Mouse (Mus musculus): ENCODE results near the gene Aebp1. TPM values are rescaled to one million over a fixed set of nuclear protein-coding genes. Genes with fewer than 3 reads are reported as not detected.

The Aebp1 gene
- polyA plus RNA-seq, 2 experiments = 3.3 to 4.2 TPM

DNA sequence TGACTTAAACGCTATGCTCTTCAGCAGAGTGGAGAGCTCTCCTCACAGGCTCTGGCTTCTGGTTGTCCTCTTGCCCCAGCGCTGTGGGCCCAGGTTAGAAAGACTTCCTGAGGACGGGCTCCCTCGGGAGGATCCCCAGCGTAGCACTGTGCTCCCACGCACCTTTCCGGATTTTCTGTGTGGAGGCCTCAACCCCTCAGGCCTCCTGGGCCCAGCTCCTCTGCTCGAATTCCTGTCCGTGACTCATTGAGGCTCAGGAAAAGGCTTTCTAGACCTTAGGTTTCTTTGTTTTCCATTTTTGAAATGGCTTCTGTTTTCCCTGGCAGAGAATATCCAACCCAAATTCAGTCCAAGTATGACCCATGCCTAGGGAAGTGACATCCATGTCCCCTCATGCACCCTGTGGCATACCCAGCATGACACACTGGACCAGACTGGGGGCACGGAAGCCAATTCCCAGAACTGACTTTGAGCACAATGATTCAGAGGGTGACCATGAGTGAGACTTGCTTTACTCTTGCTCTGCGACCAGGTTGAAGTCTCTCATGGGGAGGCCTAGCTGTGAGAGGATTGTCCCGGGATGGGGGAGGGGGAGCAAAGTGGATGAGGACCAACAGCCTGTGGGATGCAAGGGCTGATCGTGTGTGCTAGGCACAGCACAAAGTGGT is 1.7 kb upstream of the Aebp1 start:
- Histone ChIP-seq H3K36me3 (replicated peaks; ENCODE audit: control insufficient read depth, insufficient read depth, low read depth) (no peaks in the 10 kb centered on the region), H3K27ac (no peak overlapping the region), H3K27me3 (ENCODE audit: control insufficient read depth, insufficient read depth, low read length) (peaks cover 22% of the 10 kb centered on the region), H3K9ac (replicated peaks) (no peak overlapping the region), H3K9me3 (ENCODE audit: control insufficient read depth, low read length) (no peaks in the 10 kb centered on the region), H3K4me1 (replicated peaks; ENCODE audit: control insufficient read depth in 2 of 2, insufficient read depth in 2 of 2, low read length in 1 of 2) (0 out of 4 replicates have a peak, but pooled peaks cover 0 to 3% of the 10 kb centered on the region in 2 experiments), H3K4me3 (ENCODE audit: insufficient read depth in 1 of 2, low read depth in 2 of 2, low read length in 2 of 2) (no peak overlapping the region), H3K4me2 (ENCODE audit: low read depth) (no peak overlapping the region)
- 66% methylated on average over 13 of the region's 13 CpGs for WGBS (ENCODE audit: insufficient replicate concordance)
- TF ChIP-seq CTCF (IDR thresholded peaks at IDR 0.05; ENCODE audit: low read depth) (no peak), EP300 (IDR thresholded peaks at IDR 0.05; ENCODE audit: low read depth) (no peak)
- no peak for ATAC-seq (ENCODE audit: insufficient read depth)
- DNase-seq (ENCODE audit: low read depth in 3 of 3, low spot score in 3 of 3) = no peak

DNA sequence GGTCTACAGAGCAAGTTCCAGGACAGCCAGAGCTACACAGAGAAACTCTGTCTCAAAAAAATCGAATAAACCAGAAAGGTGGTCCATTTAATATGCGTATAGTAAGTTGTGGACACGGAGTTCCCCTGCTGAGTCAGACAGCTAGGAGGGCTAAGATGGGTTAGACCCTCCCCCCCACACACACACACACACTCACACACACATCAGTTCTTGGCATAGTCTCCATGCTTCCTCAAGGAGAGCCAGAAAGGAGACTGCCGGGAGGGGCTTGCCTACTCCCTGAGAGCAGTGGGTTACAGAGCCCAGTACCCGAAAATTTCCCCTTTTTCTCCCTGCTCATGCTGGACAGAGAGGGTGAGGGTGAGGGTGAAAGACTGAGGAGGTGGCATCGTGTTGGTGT is 1.1 kb upstream of the Aebp1 start:
- H3K9me3 ChIP-seq (ENCODE audit: control insufficient read depth, low read length) = no peaks in the 10 kb centered on the region
- no peak for ATAC-seq (ENCODE audit: insufficient read depth)
- peaks cover 22% of the 10 kb centered on the region for H3K27me3 ChIP-seq (ENCODE audit: control insufficient read depth, insufficient read depth, low read length)
- H3K27ac ChIP-seq = no peak overlapping the region
- 45% methylated on average over 6 of the region's 6 CpGs for WGBS (ENCODE audit: insufficient replicate concordance)
- H3K4me1 ChIP-seq (replicated peaks; ENCODE audit: control insufficient read depth in 2 of 2, insufficient read depth in 2 of 2, low read length in 1 of 2) = 0 out of 4 replicates have a peak, but pooled peaks cover 0 to 3% of the 10 kb centered on the region in 2 experiments
- TF ChIP-seq EP300 (IDR thresholded peaks at IDR 0.05; ENCODE audit: low read depth) (no peak), CTCF (IDR thresholded peaks at IDR 0.05; ENCODE audit: low read depth) (no peak)
- H3K9ac ChIP-seq (replicated peaks) = no peak overlapping the region
- DNase-seq (ENCODE audit: low read depth in 3 of 3, low spot score in 3 of 3) = no peak
- no peaks in the 10 kb centered on the region for H3K36me3 ChIP-seq (replicated peaks; ENCODE audit: control insufficient read depth, insufficient read depth, low read depth)
- no peak overlapping the region for H3K4me3 ChIP-seq (ENCODE audit: insufficient read depth in 1 of 2, low read depth in 2 of 2, low read length in 2 of 2)
- no peak overlapping the region for H3K4me2 ChIP-seq (ENCODE audit: low read depth)

DNA sequence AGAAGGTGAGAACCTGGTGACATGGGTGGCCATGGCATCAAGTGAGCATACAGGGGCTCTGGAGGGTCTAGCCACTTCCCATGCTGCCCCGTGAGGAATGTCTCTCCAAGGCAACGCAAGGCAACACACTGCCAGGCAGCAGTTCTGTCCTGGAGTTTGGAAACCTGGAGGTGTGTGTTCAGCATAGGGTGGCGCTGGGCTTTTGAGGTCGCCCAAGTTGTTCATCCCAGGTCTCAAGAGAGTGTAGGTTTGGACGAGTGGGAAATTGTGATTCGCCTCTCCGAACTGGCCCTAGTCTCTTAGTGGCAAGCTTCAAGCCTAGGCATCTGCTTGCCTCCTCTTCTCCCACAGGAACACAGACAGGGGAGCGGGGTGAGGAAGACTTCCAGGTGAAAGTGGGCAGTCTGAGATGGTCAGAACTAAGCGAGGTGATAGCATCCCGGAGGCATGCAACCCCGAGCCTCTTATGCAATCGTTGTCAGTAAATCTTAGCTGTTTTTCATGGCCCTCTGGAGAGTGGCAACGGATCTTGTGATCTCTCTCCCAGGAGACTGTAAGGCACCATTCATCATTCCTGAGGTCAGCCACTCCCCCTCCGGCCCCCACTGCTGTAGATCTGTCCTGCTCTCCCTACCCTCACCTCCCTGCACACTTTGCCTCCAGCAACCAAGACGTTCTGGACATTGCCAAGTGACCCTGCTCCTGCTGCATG is 803 bp downstream of the Aebp1 start:
- Histone ChIP-seq H3K9me3 (ENCODE audit: control insufficient read depth, low read length) (no peaks in the 10 kb centered on the region), H3K4me2 (ENCODE audit: low read depth) (peak overlapping the region; percentile 56), H3K27me3 (ENCODE audit: control insufficient read depth, insufficient read depth, low read length) (peaks cover 22% of the 10 kb centered on the region), H3K9ac (replicated peaks) (no peak overlapping the region), H3K27ac (no peak overlapping the region), H3K36me3 (replicated peaks; ENCODE audit: control insufficient read depth, insufficient read depth, low read depth) (no peaks in the 10 kb centered on the region), H3K4me1 (replicated peaks; ENCODE audit: control insufficient read depth in 2 of 2, insufficient read depth in 2 of 2, low read length in 1 of 2) (0 out of 4 replicates have a peak, but pooled peaks cover 0 to 3% of the 10 kb centered on the region in 2 experiments), H3K4me3 (ENCODE audit: insufficient read depth in 1 of 2, low read depth in 2 of 2, low read length in 2 of 2) (peak overlapping the region; percentile 22 to 45)
- ATAC-seq (ENCODE audit: insufficient read depth) = no peak
- DNase-seq (ENCODE audit: low read depth in 3 of 3, low spot score in 3 of 3) = no peak
- WGBS (ENCODE audit: insufficient replicate concordance) = 12% methylated on average over 15 of the region's 15 CpGs
- TF ChIP-seq CTCF (IDR thresholded peaks at IDR 0.05; ENCODE audit: low read depth) = no peak

DNA sequence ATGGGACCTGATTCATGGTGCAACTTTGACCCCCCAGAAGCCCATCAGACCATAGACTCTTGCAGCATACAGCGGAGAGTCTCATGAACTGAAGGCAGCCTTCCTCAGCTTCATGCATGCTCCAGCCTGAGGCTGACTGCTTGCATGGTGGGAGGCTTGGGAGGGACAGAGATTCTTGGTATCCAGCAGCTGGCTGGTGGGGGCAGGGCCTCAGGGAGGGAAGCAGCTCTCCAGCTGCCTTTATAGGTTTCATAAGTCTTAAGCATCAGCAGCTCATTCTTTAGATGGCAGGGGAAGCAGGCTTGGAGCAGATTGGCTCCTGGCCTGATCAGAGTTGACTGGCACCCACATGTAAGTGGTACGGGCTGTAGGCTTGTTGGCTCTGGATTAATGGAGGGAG is 5.4 kb downstream of the Aebp1 start:
- H3K36me3 ChIP-seq (replicated peaks; ENCODE audit: control insufficient read depth, insufficient read depth, low read depth) = peaks cover 6% of the 10 kb centered on the region; the same call in 1 of the 2 replicates
- H3K9me3 ChIP-seq (ENCODE audit: control insufficient read depth, low read length) = no peaks in the 10 kb centered on the region
- H3K27me3 ChIP-seq (ENCODE audit: control insufficient read depth, insufficient read depth, low read length) = peaks cover 9% of the 10 kb centered on the region
- no peak for ATAC-seq (ENCODE audit: insufficient read depth)
- DNase-seq (ENCODE audit: low read depth in 3 of 3, low spot score in 3 of 3) = no peak
- no peak overlapping the region for H3K9ac ChIP-seq (replicated peaks)
- no peaks in the 10 kb centered on the region for H3K4me1 ChIP-seq (replicated peaks; ENCODE audit: control insufficient read depth in 2 of 2, insufficient read depth in 2 of 2, low read length in 1 of 2)
- no peak overlapping the region for H3K4me3 ChIP-seq (ENCODE audit: insufficient read depth in 1 of 2, low read depth in 2 of 2, low read length in 2 of 2)
- no peak overlapping the region for H3K27ac ChIP-seq
- H3K4me2 ChIP-seq (ENCODE audit: low read depth) = no peak overlapping the region
- TF ChIP-seq CTCF (IDR thresholded peaks at IDR 0.05; ENCODE audit: low read depth) (no peak), EP300 (IDR thresholded peaks at IDR 0.05; ENCODE audit: low read depth) (no peak)
- WGBS (ENCODE audit: insufficient replicate concordance) = 84% methylated on average over 2 of the region's 2 CpGs

DNA sequence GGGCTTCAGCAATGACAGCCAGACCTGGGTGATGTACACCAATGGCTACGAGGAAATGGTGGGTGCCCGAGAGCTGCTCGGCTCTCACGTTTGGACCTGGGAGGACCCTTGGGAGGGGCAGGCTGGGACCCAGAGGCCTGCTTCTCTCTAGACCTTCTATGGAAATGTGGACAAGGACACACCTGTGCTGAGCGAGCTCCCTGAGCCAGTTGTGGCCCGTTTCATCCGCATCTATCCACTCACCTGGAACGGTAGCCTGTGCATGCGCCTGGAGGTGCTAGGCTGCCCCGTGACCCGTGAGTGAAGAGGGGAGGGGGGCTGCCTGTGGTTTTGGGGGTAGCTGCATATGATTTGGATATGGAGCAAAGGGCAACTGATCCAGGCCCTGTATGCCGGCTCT is 6.6 kb downstream of the Aebp1 start:
- H3K4me3 ChIP-seq (ENCODE audit: insufficient read depth in 1 of 2, low read depth in 2 of 2, low read length in 2 of 2) = no peak overlapping the region
- H3K36me3 ChIP-seq (replicated peaks; ENCODE audit: control insufficient read depth, insufficient read depth, low read depth) = peaks cover 15% of the 10 kb centered on the region
- no peak overlapping the region for H3K4me2 ChIP-seq (ENCODE audit: low read depth)
- DNase-seq (ENCODE audit: low read depth in 3 of 3, low spot score in 3 of 3) (no peak), ATAC-seq (ENCODE audit: insufficient read depth) (no peak)
- no peaks in the 10 kb centered on the region for H3K4me1 ChIP-seq (replicated peaks; ENCODE audit: control insufficient read depth in 2 of 2, insufficient read depth in 2 of 2, low read length in 1 of 2)
- H3K27me3 ChIP-seq (ENCODE audit: control insufficient read depth, insufficient read depth, low read length) = no peaks in the 10 kb centered on the region; the same call in 1 of the 2 replicates
- no peaks in the 10 kb centered on the region for H3K9me3 ChIP-seq (ENCODE audit: control insufficient read depth, low read length)
- H3K27ac ChIP-seq = no peak overlapping the region
- WGBS (ENCODE audit: insufficient replicate concordance) = 72% methylated on average over 12 of the region's 12 CpGs
- TF ChIP-seq CTCF (IDR thresholded peaks at IDR 0.05; ENCODE audit: low read depth) (no peak), EP300 (IDR thresholded peaks at IDR 0.05; ENCODE audit: low read depth) (no peak)
- no peak overlapping the region for H3K9ac ChIP-seq (replicated peaks)

All from liver, embryonic 14.5 days (tissue).